Mouse (Mus musculus) kidney, postnatal 14 days (tissue): ENCODE measurements around the gene Npl.
"Not testable (repeated sequence)": the region's sequence is repeated elsewhere in the genome, so short reads cannot be mapped to it uniquely, and the experiment has no call there.

ENCODE experiments used
- DNase-seq: peaks from one replicate; pipeline ENCODE4 v3.0.0; 2022; ENCODE audit warnings: mixed read lengths

Gene Npl

DNA sequence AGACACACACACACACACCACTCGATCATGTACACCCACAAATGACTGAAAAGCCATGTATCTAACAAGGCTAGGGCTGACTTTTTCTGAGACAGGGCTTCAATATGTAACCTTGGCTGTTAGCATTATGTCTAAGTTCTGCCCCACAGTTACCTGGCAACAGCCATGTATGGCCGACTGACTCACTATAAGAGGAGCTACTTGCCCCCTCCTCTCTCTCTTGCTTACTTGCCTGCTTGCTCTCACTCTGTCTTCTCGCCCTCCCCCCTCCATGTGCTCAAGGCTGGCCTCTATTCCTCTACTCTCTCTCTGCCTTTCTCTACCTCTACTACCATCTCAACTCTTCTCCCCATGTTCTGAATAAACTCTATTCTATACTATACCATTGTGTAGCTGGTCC, 9.1 kb downstream of the Npl start:
- no peak for DNase-seq

DNA sequence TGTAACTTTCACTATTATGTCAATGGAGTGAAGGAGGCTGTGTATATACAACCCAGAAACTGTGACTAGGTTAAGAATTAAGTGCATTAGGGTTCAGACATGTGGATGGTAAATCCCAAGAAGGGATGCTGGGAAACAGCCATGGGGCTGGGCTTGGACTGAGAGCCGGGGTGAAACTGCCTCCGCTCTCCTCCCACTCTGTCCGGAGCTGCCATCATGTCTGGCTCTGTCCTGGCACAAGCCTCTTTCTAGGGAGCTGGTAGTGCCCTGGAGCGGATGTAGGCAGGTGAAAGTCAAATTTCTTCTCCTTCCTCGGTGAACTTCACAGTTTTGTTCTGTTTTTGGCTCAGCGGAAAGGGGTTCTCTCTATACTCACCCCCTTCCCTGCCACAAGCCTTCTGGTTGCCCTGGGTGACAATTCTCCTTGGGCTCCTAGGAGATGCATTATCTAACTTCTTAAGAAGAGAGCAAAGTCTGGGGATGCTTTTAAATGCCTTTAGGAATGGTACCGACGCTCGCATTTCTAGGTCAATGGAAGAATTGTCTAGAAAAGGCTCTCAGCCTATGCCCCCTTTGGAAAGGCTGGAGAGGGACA, 10.0 kb downstream of the Npl start:
- no peak for DNase-seq

DNA sequence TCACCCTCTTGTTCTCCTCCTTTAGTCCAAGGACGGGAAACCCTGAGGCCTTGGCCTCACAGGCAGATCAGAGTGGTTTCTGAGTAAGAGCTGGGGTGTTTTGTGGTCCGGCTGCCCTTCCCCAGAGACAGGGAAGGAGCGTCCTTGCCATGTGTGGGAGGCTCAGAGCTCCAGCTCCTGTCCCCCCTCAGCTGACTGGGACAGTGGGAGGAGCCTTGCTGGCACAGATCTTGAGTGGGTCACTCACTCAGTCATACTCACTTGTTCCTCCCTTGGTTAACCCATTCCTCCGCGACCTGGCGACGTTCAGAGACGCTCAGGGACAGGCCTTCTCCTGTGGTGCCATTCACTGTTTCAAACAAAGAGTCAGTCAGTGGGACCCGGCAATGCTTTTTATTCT, 14.2 kb downstream of the Npl start:
- no peak for DNase-seq

DNA sequence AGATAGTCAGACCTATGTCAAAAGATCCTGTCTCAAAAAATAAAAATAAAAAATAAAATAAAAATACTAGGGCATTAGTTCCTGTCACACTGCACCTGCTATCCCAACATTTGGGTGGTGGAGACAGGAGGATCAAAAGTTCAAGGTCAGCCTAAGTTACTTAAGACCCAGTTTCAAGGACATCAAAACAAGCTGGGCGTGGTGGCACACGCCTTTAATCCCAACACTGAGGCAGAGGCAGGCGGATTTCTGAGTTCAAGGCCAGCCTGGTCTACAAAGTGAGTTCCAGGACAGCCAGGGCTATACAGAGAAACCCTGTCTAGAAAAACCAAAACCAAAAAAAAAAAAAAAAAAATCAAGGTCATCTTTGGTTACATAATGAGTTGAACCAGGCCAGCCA, 16.9 kb downstream of the Npl start:
- DNase-seq: not testable (repeated sequence)

DNA sequence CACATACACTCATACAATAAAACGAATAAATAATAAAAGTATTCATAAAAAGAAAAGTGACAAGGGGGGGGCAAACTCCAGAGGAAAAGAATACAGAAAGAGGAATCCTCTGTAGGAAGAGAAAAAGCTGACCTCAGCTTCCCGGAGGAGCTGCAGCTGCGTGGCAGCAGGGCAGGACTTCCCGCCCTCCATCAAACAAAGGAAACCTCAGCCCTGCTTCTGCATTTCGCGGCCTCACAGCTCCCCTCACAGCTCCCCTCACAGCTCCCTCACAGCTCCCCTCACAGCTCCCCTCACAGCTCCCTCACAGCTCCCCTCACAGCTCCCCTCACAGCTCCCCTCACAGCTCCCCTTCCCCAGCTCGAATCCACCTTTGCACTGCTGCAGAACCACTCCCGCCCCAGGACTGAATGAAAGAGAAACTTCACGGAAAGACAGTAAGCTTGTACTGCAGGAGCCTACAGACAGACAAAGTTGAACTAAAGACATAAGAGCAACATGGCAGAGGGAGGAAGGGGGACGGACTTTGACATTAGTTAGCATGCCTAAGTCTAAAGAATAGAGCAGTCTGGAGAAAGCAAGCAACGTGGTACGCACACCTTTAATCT, 17.5 kb downstream of the Npl start:
- peak; percentile 39 for DNase-seq

DNA sequence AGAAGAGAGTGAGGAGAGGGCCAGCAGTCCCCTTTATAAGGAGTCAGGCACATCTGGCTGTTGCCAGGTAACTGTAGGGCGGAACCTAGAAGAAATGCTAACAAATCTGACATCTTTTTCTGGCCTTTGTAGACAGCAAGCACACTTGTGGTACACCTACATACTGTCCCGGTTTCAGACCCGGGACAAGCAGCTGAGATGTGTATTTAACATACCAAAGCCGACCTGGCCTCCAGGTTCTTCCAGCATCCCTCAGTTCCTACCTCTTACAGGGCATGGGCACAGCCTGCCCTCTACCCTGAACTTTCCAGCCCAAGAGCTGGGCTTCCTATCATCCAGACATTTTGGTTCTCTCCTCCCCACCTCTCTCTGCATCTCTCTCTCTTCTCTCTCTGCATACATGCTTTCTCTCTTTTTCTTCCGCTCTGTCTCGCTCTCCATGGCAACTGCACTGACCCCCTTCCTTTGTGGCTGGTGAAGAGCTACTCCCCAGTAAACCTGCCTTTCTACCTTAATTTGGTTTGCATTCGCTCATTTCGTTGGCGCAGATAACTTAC, 18.1 kb downstream of the Npl start:
- no peak for DNase-seq

DNA sequence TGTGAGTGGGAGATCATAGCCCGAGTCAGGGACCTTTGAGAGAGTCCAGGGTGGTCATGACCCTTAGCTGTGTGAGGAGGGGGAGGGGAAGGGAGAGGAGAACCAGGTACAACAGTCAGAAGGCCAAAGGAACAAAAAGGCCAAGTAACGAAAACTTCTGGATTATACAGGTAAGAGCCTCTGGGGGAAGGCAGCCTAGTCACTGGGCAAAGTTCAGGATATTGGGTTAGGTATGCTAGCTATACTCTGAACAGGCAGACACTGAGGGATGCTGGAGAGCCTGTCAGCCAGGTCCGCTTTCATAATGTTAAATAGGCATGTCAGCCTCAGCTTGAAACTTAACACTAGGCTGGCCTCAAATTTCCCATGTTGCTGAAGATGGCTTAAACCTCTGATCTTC, 27.7 kb downstream of the Npl start:
- DNase-seq: peak; percentile 19

DNA sequence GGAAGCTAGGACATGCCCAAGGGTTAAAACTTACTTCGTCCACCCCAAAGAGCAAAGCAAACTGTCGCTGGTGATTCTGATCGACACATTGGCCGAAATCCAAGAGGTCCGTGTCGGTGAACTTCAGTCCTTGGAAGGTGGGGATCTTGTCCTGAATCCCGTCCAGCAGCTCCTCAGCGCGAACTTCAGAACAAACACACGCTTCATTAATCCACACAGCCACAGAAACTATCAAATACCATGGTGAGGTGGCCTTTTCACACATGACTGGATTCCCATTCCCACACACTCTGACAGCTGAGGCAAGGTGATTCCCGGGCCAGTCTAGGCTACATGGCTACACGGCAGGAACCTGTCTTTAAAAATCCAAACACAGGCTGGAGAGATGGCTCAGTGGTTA, 34.5 kb downstream of the Npl start:
- peak; percentile 64 for DNase-seq

DNA sequence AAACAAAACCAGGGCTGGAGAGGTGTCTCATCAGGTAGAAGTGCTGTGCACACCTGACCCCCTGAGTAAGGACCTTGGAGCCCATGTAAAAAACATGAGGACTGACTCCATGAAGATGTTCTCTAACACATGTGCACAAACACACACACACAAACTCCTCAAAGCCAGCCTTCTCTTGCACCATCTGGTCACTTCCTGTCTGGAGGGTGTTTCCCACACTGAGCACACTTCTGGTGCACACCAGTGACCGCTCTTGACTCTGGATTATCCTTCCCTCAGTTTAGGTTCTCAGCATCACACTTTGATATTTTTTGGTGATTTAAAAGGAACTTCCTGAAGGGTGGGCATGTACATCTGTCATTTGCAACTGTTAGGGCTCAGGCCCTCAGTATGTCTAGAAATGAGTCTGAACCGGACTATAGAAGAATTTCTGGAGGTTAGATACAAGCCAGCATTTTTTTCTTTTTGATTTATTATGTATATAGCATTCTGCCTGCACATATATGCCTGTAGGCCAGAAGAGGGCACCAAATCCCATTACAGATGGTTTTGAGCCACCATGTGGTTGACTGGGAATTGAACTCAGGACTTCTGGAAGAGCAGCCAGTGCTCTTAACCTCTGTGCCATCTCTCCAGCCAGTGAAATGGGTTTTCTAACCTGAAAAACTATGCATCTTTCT, 39.4 kb downstream of the Npl start:
- DNase-seq: no peak

DNA sequence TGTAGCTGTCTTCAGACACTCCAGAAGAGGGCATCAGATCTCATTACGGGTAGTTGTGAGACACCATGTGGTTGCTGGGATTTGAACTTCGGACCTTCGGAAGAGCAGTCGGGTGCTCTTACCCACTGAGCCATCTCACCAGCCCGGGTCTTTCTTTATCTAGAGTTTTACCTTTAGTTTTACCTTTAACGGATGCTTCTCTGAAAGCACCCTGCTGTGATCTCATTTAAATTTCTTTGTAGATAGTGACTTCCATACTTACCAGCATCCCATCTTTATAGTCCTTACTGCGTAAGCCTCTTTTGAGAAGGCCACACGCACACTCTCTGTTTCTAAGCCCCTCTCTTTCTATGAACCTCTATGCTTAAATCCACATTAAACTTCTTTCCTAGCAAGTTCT, 40.3 kb downstream of the Npl start:
- DNase-seq: not testable (repeated sequence)

DNA sequence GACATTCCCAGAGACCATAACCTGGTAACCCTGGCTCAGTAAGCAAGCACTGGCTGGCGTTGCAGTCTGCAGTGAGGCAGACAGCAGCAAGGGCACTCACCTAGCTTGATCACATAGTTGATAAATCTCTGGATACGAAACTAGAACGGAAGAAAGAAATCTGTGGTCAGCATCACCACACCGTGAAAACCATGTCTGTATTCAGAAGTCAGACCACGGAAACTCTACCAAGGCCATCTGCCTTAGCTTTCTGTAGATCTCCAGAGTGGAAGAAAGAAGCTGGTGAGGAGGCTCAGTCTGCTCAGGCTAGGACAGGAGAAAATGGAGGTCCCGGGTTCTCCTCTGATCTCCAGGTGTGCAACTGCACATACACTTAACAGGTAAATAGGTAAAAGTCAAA, 40.8 kb downstream of the Npl start:
- no peak for DNase-seq

DNA sequence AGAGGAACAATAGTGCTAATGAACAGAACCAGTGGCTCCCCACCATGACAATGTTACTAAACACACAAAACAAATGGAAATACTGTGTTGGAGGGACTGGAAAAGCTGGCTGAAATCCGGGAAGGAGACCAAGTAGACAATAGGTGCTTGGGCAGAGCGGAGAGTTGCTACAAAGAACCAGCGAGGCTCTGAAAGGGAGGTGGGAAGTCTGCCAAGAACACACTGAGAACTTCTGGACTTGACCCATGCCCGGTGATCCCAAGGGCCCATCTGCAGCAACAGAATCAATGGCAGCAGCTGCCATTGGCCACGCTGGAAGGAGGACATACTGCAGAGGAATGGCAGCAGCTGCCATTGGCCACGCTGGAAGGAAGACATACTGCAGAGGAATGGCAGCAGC, 43.6 kb downstream of the Npl start:
- peak; percentile 85 for DNase-seq

DNA sequence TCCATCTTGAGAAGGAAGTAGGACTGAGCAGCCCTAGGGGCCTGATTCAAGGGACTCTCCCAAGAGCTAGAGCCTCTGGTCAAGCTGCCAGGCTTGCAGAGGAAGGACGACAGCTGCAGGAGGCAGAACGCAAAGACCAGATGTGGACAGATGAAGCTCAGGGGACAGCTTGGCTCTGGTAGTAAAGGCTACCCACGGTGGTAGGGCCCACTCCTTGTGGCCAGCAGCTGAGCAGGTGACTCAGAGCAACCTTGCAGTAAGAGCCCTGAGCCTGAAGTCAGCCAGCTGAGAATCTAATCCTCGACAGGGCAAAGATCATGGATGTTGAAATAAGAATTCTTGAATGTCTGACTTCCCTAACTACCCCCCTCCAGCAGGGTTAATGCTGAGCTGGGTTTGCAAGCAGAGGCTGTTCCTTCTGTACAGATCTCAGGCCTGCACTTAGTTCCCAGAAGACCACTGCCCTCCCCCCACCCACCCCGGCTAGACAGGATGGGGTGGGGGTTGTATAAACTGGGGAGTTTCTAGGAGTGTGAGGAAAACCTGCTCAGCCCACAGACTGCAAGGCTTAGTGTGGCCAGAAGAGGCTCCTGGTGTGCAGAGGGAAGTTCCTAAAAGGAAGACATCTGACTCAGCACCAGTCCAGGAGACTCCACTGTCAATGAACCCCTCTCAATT, 48.1 kb downstream of the Npl start:
- DNase-seq: peak; percentile 76

DNA sequence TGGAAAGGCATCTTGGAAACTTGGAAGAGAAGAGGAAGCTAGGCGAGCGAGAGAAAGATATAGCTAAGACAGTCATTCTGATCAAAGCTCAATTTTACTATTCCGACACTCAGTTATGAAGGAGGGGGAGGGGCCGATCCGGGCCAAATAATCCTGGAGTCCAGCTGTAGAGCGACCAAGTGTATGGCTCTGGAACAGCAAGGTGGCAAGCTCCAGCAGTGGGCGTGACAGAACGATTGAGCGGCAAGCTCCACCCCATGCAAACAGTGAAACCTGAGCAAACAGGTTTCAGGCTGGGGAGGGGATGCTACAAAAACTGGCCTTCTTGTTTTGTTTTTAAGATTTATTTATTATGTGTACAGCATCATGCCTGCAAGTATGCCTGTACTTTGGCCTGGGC, 49.8 kb downstream of the Npl start:
- DNase-seq: no peak

DNA sequence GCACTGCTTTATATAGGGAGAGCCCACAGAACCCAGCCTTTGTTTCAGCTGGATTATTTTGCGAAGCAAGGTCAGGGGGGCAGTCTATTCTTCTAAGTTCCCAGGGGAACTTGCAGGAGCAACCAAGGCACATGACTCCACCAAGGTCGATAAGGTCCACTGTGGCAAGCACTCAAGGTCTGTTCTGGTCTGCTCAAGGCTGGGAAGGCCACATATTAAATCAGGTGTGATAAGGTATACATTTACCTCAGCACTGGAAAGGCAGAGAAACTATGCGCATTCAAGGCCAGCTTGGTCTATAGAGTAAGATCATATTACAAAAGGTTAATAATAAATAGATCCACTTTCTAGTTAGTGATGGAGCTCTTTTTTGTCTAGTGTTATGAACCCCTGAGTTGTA, 53.8 kb downstream of the Npl start:
- DNase-seq: no peak

DNA sequence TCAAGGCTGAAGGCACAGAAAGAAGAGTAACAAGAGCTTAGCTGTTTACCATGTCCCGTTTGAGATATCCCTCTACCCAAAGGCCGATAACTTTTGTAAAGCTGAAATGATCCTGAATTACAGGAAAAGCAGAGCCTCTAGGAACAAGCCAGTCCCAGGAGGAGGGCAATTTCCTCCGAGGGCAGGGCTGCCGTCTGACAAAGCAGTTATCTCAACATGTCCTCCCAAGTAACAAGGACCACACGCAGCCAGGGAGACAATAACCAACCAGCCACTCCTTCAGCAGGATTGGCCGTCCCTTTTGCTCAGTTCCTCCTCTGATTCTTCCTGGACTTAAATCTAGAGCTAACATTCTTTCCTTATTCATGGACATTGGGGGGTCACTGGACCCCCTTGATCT, 55.9 kb downstream of the Npl start:
- DNase-seq: no peak

DNA sequence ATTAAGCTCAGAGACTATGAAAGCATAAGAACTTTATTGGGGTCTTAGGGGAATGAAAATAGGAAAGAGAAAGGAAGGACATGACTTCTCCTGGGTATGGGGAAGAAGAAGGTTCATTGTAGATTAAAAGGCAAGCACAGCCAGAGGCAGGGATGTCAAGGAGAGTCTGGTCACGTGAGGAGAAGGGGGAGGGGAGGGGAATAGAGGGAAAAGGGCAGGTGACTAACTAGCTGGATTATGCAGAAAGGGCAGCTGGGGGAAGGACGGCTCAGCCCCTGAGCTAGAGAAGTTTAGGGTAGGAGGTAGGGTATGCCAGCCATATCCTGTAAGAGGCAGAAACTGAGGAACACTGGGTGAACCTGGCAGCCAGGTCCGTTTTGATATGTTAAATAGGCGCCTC, 56.5 kb downstream of the Npl start:
- peak; percentile 56 for DNase-seq

DNA sequence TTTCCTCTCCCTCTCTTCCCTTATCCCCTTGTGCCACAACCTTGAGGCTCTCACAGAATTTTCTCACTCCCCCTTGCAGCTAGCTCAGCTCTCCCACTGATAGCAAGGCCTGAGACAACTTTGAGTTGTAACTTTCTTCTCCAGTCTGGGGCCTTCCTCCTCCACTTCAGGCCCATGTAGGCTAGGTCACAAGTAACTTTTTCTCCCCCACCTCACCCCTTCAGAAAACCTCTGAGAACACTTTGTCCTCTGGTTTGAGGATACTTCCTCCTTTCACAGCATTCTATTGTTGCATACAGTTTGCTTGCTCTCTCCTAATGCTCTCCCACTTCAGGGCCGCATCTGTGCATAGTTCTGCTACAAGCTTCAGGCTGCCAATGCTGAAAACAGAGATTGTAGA, 58.0 kb downstream of the Npl start:
- no peak for DNase-seq

DNA sequence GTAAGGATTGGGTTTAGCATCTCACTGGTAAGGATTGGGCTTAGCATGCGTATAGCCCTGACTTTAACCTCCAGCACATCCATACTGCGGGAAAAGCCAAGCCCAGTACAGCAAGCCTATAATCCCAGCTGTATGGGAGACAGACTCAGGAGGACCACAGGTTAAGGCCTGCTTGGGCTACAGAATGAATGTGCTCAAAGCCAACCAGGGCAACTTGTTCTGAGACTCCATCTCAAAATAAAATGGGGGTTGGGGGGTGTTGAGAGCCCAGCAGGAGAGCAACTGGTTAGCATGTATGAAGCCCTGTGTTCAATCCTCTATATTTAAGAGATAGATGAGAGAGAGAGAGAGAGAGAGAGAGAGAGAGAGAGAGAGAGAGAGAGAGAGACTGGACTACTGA, 58.5 kb downstream of the Npl start:
- no peak for DNase-seq

DNA sequence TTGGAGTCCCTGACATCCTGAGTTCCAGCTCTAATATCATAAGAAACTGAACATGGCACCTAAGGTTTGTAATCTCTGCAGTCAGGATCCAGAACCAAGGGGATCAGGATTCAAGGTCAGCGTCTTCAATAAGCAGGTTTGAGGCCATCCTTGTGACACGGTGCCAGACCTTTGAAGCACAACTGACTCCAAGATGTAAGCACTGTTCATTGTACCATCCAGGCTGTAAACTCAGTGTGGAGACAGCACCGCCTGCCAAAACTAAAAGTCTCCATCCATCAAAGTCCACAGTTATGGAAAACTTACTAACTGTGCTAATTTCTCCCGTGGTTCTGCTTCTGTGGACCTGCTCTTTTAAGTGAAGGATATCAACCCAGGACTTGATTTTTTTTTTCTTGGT, 59.9 kb downstream of the Npl start:
- DNase-seq: no peak

DNA sequence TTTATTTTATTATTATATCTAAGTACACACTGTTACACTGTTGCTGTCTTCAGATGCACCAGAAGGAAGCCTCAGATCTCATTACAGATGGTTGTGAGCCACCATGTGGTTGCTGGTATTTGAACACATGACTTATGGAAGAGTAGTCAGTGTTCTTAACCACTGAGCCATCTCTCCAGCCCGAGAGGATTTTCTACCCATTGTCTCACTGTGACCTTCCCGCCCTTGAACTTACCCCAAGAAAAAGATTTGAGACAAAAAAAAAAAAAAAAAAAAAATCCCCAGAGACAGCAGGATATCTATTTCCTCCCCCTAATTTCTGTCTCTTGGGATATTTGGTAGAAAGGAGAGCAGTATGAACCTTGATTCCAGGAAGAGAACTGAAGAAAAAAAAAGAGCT, 60.3 kb downstream of the Npl start:
- no peak for DNase-seq

DNA sequence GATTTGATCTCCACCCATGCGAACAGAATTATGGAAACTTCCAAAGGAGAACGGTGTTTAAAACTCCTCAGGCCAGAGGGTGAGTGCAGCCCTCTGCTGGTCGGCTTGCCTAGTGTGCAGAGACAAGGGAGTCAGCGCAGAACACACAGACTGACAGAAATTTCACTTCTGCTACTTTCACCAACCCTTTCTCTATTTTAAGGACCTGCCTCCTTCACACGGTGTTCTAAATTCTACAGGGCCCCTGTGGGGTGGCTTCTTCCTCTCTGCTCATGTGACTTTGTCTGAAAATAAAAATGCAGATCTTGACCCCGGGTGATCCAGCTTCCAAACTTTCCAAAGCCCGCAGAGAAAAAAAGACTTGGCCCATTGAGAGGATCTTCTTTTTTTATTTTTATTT, 60.7 kb downstream of the Npl start:
- no peak for DNase-seq

DNA sequence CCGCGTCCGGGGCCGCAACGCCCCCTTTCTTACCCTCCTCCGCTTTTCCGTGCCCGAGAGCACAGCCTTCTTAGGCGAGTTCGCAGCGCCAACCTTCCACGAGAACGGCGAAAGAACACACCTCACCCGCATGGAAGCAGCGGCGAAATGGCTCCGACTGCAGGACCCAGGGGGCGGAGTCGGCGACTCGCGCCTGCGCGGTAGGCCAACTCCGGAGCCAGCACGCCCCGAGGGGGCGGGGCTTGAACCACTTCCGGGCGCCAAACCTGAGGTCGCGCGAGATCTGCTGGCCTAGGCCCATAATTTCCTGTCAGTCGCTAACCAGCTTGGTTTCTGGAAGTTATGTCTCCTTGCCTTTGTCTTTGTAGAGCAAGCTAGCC, 62.4 kb downstream of the Npl start, which contains the start of gene Dhx9:
TSS of gene Dhx9 (minus strand) at position 161 of the 380 bp plus-strand sequence.
- peak; percentile 99 for DNase-seq
